Mouse (Mus musculus): ENCODE measurements around the gene Wdr37.

Wdr37 gene

DNA sequence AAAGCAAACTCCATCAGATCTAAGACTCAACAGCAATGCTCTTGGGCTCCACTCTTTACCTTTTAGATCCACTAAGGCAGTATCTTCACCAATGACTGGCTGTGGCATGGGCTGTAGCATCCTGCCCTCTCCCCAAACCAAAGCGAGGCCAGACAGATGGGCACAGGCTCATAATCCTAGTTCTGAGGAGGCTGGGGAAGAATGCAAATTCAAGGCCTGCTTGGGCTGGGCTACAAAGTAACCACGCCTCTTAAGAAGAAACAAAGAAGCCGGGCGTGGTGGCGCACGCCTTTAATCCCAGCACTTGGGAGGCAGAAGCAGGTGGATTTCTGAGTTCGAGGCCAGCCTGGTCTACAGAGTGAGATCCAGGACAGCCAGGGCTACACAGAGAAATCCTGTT, 29.9 kb downstream of the Wdr37 start:
- in situ Hi-C loops (cut with MboI, MseI): loop anchor here (10.0 kb wide), 1 partner anchor 133 kb away; no protein-coding TSS in a partner anchor

DNA sequence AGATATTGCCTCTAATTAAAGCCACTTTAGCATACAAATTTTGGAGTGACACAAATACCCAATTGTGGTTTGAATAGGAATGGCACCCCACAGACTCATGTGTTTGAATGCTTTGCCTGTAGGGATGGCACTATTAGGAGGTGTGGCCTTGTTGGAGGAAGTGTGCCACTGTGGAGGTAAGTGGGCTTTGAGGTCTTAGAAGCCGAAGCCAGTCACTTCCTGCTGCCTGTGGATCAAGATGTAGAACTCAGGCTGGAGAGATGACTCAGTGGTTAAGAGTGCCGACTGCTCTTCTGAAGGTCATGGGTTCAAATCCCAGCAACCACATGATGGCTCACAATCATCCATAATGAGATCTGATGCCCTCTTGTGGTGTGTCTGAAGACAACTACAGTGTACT, 30.8 kb downstream of the Wdr37 start:
- in situ Hi-C loops (cut with MboI, MseI): loop anchor here (10.0 kb wide), 1 partner anchor 134 kb away; no protein-coding TSS in a partner anchor

DNA sequence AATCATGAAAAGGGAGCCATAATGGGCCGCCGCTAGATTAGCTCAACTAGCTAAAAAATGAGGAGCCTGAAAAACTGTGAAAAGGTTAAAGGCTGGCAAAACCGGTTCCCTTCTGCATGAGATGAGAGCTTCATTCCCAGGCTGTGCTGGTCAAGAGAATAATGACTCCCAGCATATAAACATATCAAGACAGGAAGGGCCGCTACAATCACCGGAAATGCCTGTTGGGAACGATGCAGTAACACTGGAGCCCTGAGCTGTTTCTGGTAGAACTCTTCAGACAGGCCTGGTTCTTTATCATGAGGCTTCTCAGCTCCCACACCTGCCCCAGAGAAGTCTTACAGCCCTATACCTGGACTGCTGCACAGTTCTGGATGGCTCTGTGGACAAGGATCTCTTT, 31.8 kb downstream of the Wdr37 start:
- in situ Hi-C loops (cut with MboI, MseI): loop anchor here (10.0 kb wide), 1 partner anchor 135 kb away; no protein-coding TSS in a partner anchor

DNA sequence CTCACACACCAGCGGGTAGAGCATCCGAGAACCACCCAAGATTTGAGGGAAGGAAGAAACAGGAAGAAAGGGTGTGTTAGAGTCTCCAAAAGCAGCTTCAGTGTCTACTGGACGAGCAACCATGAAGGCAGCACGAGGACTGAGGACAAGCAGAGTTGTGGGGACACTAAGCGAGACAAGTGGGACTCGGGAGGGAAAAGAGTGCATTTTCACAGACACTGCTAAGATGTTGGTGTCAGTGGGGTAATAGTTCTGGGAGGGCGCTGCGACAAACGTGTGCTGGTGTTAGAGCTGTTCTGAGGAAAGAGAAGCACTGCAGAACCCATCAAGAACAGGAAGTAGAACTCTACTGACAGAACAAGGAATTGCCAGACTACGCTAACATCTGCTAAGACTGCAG, 32.6 kb downstream of the Wdr37 start:
- in situ Hi-C loops (cut with MboI, MseI): no loop called here

DNA sequence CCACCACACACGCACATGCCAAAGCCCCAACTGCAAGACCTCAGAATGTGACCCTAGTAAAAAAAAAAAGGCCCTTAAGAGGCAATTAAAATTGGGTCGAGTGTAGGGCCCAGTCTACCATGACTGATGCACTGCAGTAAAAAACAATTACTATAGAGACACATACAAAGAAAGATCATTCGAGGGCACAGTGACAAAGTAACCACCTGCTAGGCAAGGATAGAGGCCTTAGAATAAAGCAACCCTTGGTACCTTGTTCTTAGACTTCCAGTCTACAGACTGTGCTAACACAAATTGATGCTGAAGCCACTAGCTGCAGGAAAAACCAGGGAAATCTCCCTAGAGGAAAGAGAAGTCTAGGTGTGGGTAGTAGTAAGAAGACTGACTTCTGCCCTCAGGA, 33.3 kb downstream of the Wdr37 start:
- in situ Hi-C loops (cut with MboI, MseI): no loop called here

DNA sequence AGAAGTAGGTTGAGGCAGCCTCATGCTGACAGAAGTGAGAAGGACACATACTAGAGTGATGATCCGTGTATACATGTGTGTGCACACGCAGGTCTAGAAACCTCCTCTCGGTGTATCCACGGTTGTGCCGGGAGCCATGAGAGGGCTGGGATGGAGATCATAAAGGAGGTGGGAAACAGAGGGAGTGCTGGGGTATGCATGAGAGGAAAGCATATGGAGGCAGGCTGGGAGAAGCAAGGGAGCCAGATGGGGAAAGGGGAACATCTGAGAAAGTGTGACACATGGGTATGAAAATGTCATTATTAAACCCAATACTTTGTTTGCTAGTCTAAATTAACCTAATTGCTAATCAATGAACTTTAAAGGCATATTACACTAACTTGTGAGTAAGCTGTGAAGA, 37.1 kb downstream of the Wdr37 start:
- in situ Hi-C loops (cut with MboI, MseI): loop anchor here (5.0 kb wide), 1 partner anchor 93 kb away; no protein-coding TSS in a partner anchor

DNA sequence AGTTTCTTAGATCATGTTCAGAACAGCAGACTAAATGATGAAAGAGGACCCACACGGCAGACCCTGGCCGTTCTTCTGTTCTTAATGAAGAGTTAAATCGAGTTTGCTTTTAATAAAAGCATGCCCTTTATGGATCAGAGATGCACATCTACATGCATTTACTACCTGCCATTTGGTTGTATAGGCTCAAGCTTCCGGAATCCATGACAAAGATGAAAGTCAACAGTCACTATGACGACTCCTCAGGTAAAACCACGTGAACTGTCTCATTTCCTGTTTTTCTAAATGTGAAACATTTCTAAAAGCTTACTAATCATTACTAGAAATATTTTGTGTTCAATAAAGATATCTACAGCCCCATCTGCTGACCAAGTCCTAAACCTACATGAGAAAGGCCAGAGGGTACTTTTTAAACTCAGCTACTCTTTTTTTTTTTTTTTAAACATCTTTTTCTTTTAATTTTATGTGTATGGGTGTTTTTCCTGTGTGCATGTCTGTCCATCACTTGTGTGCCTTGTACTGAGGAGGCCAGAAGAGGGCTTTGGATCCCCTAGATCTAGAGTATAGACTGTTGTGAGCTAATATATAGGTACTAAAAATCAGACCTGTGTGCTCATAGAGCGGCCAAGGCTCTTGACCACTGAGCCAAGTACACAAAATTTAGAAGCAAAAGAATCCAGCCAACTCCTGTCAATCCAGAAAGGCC, 40.0 kb downstream of the Wdr37 start:
- in situ Hi-C loops (cut with MboI, MseI): loop anchor here (5.0 kb wide), 1 partner anchor 96 kb away; no protein-coding TSS in a partner anchor

DNA sequence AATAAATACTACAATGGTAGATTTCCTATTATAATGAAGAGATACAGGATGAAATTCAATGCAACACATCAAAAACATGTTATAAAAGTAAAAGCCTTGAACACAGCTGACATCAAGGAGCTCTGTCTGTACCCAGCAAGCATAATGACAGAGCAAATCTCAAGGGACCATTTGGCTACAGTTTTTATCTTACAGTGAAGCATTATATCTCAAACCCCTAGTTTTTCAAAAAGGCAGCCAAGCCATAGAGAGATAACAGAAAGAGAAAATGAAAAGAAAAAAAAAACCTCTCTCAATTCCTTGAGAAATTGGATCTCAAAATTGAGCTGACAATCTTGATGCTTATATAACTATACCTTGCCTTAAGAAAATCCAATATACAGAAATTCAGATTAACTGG, 41.0 kb downstream of the Wdr37 start:
- in situ Hi-C loops (cut with MboI, MseI): loop anchor here (5.0 kb wide), 1 partner anchor 97 kb away; no protein-coding TSS in a partner anchor

DNA sequence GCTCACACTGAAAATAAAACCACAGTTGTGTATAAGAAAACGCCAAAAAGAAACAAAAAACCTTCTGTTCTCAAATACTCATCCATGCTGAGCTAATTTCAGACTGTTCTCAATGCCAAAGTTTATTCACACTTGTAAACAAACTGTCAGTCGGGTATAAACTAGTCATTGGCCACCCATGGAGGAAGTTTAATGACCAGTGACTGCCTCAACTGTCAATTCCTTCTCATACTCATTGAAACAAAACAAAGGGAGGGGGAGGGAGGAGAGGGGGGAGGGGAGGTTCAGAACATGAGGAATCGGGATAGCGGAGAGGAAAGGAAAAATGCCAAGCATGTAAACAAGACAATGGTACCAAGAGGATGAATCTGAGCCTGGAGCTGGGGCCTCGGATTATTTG, 41.9 kb downstream of the Wdr37 start:
- in situ Hi-C loops (cut with MboI, MseI): loop anchor here (5.0 kb wide), 2 partner anchors 42 to 98 kb away; no protein-coding TSS in a partner anchor

DNA sequence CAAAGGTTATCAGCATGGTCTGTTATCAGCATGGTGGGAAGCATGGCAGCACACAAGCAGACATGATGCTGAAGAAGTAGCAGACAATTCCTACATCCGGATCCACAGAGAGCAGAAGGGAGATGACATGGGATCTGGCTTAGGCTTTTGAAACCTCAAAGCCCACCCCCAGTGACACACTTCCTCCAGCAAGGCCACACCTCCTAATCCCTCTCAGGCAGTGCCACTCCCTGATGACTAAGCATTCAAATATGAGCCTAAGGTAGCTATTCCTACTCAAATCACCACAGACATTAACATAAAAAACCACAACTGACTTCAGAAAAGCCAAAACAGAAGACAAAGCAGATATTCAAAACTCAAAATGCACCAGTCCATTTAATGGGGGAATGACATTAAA, 42.8 kb downstream of the Wdr37 start:
- in situ Hi-C loops (cut with MboI, MseI): loop anchor here (5.0 kb wide), 1 partner anchor 42 kb away; no protein-coding TSS in a partner anchor

DNA sequence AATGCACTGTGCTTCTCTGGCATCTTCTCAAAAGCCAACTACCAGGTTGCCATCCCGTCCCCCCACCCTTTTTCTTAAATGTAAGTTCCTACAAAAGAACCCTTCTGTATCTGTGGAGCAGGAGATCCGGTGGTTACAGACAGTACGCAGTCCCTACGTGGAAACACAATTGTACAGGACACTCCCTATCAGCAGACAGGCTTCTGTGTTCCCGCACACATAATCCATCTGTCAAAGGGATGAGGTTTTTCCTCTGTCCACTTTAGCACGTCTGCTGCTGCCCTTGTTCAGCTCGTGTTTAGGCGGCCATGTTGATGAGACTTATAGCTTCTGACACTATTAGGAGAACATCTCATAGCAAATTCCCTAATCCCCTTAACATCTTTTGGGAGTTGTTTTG, 48.2 kb downstream of the Wdr37 start:
- in situ Hi-C loops (cut with MboI, MseI): no loop called here

DNA sequence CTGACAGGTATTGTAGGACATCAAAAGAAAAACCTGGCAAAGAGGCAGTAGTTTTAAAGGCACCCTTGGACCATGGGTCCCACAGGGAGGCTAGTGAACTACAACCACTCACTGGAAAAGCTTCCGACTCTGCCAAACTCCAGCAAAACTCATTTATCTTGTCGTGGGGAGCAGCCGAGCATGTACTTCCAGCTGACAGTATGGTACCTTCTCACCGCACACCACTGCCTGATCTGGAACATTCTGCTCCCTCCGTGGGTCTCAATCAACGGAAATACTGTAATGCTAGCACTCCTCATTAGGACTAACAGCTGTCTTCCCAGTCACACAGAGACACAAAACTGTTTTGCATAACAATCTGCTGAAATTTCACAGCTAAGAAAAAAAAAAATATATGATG, 48.6 kb downstream of the Wdr37 start:
- in situ Hi-C loops (cut with MboI, MseI): no loop called here

DNA sequence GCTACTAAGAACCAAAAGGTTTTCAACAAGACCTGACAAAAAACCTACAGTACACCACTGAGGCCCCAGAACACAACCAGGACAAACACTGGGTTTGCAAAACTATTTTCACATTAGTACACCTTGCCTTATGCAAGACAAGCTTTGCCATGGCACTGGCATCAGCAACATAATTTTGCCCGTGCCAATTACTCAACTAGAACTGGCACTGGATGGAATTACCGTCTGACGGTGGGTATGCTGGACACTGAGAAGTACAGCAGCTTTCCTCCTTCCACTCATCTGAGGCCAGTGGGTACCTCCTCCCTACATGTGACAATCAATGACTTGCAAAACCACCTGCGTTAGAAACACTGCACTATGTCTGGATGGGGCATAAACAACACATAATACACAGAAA, 49.5 kb downstream of the Wdr37 start:
- in situ Hi-C loops (cut with MboI, MseI): no loop called here

DNA sequence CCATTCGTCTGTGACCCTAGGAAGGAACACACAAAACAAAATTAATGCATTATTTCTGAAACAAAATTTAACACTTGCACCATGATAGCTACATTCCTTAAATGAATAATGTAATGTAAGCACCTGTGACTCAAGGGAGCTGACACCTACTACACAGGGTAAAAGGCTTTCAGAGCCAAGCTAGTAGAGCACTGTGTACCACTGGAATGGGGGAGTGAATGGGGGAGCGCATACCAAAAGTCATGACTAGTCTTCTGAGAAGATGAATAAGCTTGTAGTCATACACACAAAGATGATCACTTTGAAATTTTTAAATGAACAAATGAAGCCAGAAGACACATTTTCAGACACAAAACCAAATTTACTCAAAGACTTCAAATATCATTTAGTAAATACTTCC, 65.8 kb downstream of the Wdr37 start:
- in situ Hi-C loops (cut with MboI, MseI): no loop called here

DNA sequence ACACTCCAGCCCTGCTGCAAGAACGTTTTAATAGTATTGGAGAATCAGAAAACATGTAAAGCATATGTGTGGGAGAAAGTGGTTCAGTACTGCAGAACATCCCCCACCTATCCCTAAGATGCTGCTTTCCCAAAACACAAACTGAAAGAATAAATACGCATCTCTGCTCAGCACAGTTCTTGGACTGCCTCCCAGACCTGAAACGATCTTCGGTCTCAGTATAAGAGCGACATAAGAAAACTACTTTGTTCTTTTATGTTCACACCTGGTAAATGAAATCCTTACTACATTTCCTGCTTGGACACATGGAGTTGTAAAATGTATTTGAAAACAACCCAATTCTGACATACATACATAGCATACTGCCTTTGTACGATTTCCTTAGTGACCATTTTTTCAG, 71.1 kb downstream of the Wdr37 start:
- in situ Hi-C loops (cut with MboI, MseI): no loop called here

DNA sequence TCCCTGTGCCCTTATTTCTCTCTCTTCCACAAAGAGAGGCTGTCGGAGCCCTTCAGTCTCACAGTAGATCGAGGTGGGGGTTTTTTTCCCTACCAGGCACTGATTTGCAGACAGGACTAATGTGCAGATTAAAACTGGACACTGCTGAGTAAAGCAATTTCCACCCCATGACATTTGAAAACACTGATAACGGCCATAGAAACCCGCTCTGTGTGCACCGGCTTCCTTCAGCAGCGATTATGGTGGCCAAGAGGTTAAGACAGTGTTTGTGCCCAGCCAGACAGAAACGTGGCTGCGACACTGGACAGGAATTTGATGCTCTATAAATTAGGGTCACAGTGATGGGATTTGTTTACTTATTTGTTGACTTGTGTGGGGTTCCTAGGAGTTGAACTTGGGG, 78.5 kb downstream of the Wdr37 start:
- in situ Hi-C loops (cut with MboI, MseI): no loop called here

DNA sequence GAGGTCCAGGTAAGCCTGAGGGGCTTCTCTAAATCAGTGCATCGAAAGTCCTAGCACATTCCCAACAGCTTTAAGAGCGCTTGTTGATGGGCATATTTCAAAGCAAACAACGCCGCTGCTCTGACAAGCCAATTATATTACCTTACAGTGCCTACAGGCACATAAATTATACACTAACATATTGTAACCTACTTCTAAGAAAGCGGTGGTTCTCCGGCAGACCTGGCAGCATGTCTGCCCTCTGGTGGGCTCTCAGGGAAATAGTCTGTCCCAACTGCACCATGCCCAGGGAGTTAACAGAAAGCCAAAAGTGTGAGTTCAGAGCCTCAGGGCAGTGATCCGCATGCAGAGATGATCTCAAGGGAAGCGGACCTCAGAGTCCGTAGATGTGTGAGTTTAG, 86.5 kb downstream of the Wdr37 start:
- in situ Hi-C loops (cut with MboI, MseI): loop anchor here (5.0 kb wide), 1 partner anchor 42 kb away; no protein-coding TSS in a partner anchor

DNA sequence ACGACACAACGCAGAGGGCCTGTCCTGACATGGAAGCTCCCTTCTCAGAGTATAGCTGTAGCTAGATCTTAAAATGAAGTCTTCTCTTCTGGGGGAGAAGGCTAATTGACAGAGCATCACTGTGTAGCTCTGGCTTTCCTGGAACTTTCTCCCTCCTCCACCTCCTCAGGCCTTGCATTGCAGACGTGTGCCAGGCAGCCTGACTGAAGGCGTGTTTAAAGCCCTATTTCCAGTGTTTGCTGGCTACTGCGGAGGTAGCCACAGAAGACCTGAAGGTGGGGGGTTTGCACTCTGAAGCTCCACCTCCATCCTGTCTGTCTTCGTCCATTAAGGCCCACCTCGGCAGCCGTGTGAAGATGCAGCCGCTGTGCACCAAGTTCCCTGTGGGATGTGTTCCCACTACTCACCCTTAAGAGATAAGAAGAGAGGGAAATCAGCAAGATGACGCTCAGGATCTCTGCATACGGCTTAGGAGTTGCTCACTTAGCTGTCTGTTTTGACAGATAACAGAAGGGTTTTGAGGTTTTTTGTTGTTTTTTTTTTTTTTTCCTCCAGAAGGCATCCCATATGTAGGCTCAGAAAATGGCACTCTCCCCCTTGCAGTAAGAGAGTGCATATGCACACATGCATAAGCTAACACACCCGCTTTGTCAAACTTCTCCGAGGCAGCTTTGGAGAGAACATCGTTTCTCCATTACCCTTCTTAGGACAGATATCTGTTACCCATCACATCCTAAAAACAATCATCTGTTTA, 87.2 kb downstream of the Wdr37 start:
- in situ Hi-C loops (cut with MboI, MseI): loop anchor here (5.0 kb wide), 1 partner anchor 43 kb away; no protein-coding TSS in a partner anchor

DNA sequence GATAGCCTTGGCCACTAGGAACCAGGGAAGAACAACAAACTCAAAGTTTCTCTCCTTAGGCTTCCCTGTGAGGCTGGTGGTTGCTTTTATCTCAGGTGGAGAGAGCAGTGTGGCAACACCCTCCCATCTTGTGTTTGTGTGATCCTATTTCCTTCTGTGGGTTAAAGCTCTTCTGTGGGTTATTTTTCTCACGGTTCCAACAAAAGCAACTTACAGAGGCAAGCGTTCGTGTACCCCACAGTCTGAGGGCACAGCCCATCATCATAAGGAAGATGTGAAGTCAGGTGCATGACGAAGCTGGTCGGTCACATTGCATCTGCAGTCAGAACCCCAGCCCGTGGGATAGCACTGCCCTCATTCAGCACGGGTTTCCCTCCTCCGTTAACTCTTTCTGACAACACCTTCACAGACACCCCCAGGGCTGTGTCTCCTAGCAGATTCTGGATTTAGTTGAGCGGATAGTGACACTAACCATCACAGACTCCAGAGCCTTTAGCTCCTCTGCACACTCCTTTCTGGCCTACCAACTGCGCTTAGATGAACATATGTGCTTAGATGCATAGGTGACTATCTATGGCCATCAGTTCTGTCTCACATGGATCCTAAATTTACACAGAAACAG, 87.9 kb downstream of the Wdr37 start:
- in situ Hi-C loops (cut with MboI, MseI): no loop called here

DNA sequence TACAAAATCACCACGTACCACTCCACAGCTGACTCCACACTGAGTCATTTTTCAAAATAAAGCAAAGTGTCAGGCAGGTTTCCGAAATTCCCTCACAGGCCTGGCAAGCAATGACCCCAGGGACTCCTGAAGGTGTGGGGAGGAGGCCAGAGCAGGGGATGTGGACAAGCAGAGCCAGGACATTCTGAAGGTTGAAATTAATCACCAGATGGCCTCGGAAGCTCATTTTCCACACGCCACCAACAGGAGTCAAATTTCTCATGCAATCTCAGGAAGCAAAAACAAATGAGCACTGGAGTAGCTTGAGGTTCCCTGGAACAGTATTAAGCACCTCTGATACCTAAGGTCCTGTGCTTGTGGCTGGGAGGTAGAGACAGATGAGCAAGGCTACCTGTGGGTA, 89.1 kb downstream of the Wdr37 start:
- in situ Hi-C loops (cut with MboI, MseI): no loop called here

DNA sequence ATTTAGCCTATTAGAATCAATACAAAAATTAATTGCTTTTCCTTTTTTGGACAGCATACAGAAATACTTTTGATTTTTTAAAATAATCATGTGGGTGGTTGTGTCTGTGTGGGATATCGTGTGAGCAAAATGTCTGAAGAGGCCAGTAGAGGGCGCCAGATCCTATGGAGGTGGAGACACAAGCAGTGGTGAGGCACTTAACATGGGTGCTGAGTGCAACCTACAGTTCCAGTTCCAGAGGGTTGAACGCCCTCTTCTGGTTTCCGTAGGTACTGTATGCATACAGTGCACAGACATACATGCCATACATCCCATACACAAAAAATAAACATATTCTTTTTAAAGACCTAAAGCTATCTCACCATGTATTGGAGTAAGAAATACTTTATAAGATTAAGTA, 91.3 kb downstream of the Wdr37 start:
- in situ Hi-C loops (cut with MboI, MseI): no loop called here

DNA sequence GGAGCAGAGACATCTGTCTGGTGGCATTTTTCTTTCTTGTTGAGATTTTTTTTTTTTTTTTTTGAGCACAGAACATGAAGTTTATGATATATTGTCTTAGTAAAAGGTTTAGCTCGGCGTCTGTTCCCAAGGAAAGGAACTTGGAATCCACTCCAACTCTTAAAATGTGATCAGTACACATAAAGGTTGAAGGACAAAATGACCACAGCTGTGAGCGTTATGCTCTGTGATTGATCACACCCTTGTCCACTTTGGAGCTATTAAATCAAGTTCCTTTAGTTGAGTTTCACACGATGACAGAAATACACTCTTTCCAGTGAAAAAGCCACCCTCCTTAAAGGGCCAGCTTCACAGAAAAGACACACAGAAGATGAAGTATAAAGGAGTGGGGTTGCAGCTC, 101.1 kb downstream of the Wdr37 start:
- in situ Hi-C loops (cut with MboI, MseI): no loop called here
